Mouse (Mus musculus): ENCODE measurements around the gene Tfpt.

- no peak for TF ChIP-seq CTCF (IDR thresholded peaks at IDR 0.05; ENCODE audit: extremely low read depth, insufficient read depth, insufficient read length, insufficient replicate concordance)
- TF ChIP-seq POLR2A (IDR thresholded peaks at IDR 0.05; ENCODE audit: low read depth, low read length): no peak
These were observed 55.5 kb downstream of the Tfpt start for GRCm38 (mm10) chr7:3574216-3574615.

All from spleen, adult 2 months (tissue).